Mouse (Mus musculus) hindbrain, embryonic 11.5 days (tissue): ENCODE results near the gene Taf3. TPM values are rescaled to one million over a fixed set of nuclear protein-coding genes. Genes with fewer than 3 reads are reported as not detected.

Experiments
- ATAC-seq: fragments of 200-750 bp; cut with Nextera tagmentation; 2 replicates; pipeline ENCODE4 v1.8.0; 2017; ENCODE audit warnings: mild to moderate bottlenecking, moderate TSS enrichment, moderate library complexity; ENCODE audit not compliant: low FRiP score
- DNase-seq: peaks from one replicate; pipeline ENCODE4 v3.0.0-alpha.2; 2015; ENCODE audit warnings: low spot score
- H3K27ac ChIP-seq: fragments of 300-500 bp; sonication (generic); 2 replicates; pipeline ENCODE4 v1.5.1; 2014; ENCODE audit warnings: mild to moderate bottlenecking, low read depth, low read length
- H3K27me3 ChIP-seq: fragments of 300-500 bp; sonication (generic); 2 replicates; pipeline ENCODE4 v1.6.1; 2014; ENCODE audit warnings: mild to moderate bottlenecking, low read length, moderate library complexity, mixed read lengths; ENCODE audit not compliant: control insufficient read depth, insufficient read depth
- H3K36me3 ChIP-seq: fragments of 300-500 bp; sonication (generic); 2 replicates; pipeline ENCODE4 v1.6.1; 2014; ENCODE audit warnings: mild to moderate bottlenecking, low read length, moderate library complexity, mixed read lengths; ENCODE audit not compliant: control insufficient read depth, insufficient read depth
- H3K4me1 ChIP-seq: fragments of 300-500 bp; sonication (generic); replicated peaks from 2 replicates; pipeline ENCODE4 v1.6.1; 2014; ENCODE audit warnings: low read length, mixed read lengths; ENCODE audit not compliant: control insufficient read depth, insufficient read depth
- H3K4me2 ChIP-seq: fragments of 300-500 bp; sonication (generic); replicated peaks from 2 replicates; pipeline ENCODE4 v1.6.1; 2014; ENCODE audit warnings: mild to moderate bottlenecking, low read depth, low read length
- H3K4me3 ChIP-seq: fragments of 300-500 bp; sonication (generic); 2 replicates; pipeline ENCODE4 v1.5.1; 2014; ENCODE audit warnings: low read depth, low read length
- H3K9ac ChIP-seq: fragments of 300-500 bp; sonication (generic); 2 replicates; pipeline ENCODE4 v1.6.1; 2014; ENCODE audit warnings: low read depth, low read length
- H3K9me3 ChIP-seq: fragments of 300-500 bp; sonication (generic); 2 replicates; pipeline ENCODE4 v1.6.1; 2016; ENCODE audit warnings: low read length; ENCODE audit not compliant: control insufficient read depth
- WGBS: fragments of 180-500 bp; shearing (Covaris S2); extraction: QIAGEN DNeasy Blood & Tissue Kit; methylation state at CpG from one replicate; pipeline ENCODE4 v1.1.7; 2014; 5-methylcytosine and 5-hydroxymethylcytosine counted together
- polyA plus RNA-seq: library from polyadenylated mRNA; unstranded; fragments of >200 nt; fragmentation: Nextera tagmentation; extraction: Ambion mirVana; gene quantifications from 2 replicates; pipeline ENCODE4 v1.2.1, GENCODE M21; 2014

Taf3 gene
- polyA plus RNA-seq, 1 experiment from 2014 or later: 18.9 TPM

DNA sequence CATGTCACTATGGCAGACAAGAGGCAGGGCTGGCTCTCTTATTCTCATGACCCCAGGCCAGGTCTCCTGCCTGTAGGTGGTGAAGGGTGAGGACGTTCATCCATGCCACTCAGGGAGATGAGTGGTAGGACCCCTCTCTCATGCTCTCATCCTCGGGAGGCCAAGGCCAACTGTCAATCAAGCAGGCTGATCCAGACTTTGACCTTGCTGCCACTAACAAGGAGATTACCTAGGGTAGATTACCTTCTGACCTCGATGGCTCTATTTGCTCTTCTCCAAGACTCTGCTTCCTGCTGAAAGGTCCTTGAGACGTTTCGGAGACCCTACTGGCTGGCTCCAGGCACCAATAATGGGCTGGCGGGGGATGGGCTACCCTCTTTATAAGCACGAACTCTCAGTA is 26.1 kb upstream of the Taf3 start:
- no peak for DNase-seq
- H3K27ac ChIP-seq: no peak overlapping the region
- WGBS: 86% methylated on average over 7 of the region's 7 CpGs

GRCm38 (mm10) chr2:10071751-10072150 is 23.4 kb upstream of the Taf3 start:
- Histone ChIP-seq H3K36me3 (no peaks in the 10 kb centered on the region), H3K4me2 (no peak overlapping the region), H3K27ac (no peak overlapping the region), H3K9me3 (no peaks in the 10 kb centered on the region), H3K27me3 (no peaks in the 10 kb centered on the region), H3K4me1 (no peaks in the 10 kb centered on the region), H3K9ac (no peak overlapping the region), H3K4me3 (no peak overlapping the region)
- ATAC-seq (no peak), DNase-seq (no peak)
- 90% methylated on average over 7 of the region's 7 CpGs for WGBS

More for the DNA sequence above, 26.1 kb upstream of the Taf3 start:
- no peak for ATAC-seq
- Histone ChIP-seq H3K27me3 (no peaks in the 10 kb centered on the region), H3K4me2 (no peak overlapping the region), H3K4me1 (no peaks in the 10 kb centered on the region), H3K9me3 (no peaks in the 10 kb centered on the region), H3K36me3 (no peaks in the 10 kb centered on the region), H3K4me3 (no peak overlapping the region), H3K9ac (no peak overlapping the region)

DNA sequence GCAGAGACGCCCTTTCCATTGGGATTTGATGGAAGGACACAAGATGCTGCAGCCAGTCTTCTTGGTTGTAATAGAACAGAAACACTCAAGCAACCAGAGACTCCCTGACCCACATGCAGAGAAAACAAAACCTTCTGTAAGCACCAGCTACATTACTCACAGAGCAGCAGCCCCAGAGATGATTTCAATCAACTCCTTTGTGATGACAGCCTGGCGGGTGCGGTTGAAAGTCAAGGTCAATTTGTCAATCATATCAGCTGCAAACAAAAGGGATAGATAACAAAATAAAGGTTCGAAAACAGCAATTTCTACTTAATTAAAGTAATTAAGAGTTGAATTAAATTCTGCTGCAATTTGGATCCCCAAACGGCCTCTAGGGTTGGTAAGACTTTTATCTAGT is 10.4 kb upstream of the Taf3 start:
- Histone ChIP-seq H3K4me1 (no peaks in the 10 kb centered on the region), H3K9ac (no peak overlapping the region), H3K27ac (no peak overlapping the region), H3K4me3 (no peak overlapping the region), H3K9me3 (no peaks in the 10 kb centered on the region), H3K27me3 (no peaks in the 10 kb centered on the region), H3K4me2 (no peak overlapping the region), H3K36me3 (peaks cover 4% of the 10 kb centered on the region; the same call in 1 of the 2 replicates)
- WGBS: 89% methylated on average over 5 of the region's 5 CpGs
- ATAC-seq (no peak), DNase-seq (no peak)

- no peak overlapping the region for H3K4me3 ChIP-seq
- WGBS: 91% methylated on average over 1 of the region's 1 CpGs
- no peak overlapping the region for H3K9ac ChIP-seq
- H3K4me1 ChIP-seq: no peaks in the 10 kb centered on the region
- DNase-seq (no peak), ATAC-seq (no peak)
- H3K27me3 ChIP-seq: no peaks in the 10 kb centered on the region
- no peaks in the 10 kb centered on the region for H3K36me3 ChIP-seq
- no peak overlapping the region for H3K27ac ChIP-seq
- no peaks in the 10 kb centered on the region for H3K9me3 ChIP-seq
- H3K4me2 ChIP-seq: no peak overlapping the region
Observed at GRCm38 (mm10) chr2:10051996-10052395, 3.6 kb upstream of the Taf3 start.

GRCm38 (mm10) chr2:10050878-10051277 is 2.5 kb upstream of the Taf3 start:
- WGBS: 86% methylated on average over 3 of the region's 3 CpGs
- H3K27ac ChIP-seq: no peak overlapping the region
- no peaks in the 10 kb centered on the region for H3K27me3 ChIP-seq
- no peak for ATAC-seq
- H3K9me3 ChIP-seq: no peaks in the 10 kb centered on the region
- no peaks in the 10 kb centered on the region for H3K36me3 ChIP-seq
- no peak for DNase-seq
- H3K4me2 ChIP-seq: no peak overlapping the region
- H3K4me1 ChIP-seq: no peaks in the 10 kb centered on the region
- no peak overlapping the region for H3K9ac ChIP-seq
- H3K4me3 ChIP-seq: no peak overlapping the region

GRCm38 (mm10) chr2:10049456-10049855 is 1.1 kb upstream of the Taf3 start:
- Histone ChIP-seq H3K4me1 (no peaks in the 10 kb centered on the region), H3K36me3 (no peaks in the 10 kb centered on the region), H3K27ac (no peak overlapping the region), H3K4me2 (peak overlapping the region; percentile 41), H3K9me3 (no peaks in the 10 kb centered on the region), H3K27me3 (no peaks in the 10 kb centered on the region), H3K4me3 (peak overlapping the region; percentile 98), H3K9ac (no peak overlapping the region)
- 18% methylated on average over 10 of the region's 10 CpGs for WGBS
- ATAC-seq (no peak), DNase-seq (no peak)

DNA sequence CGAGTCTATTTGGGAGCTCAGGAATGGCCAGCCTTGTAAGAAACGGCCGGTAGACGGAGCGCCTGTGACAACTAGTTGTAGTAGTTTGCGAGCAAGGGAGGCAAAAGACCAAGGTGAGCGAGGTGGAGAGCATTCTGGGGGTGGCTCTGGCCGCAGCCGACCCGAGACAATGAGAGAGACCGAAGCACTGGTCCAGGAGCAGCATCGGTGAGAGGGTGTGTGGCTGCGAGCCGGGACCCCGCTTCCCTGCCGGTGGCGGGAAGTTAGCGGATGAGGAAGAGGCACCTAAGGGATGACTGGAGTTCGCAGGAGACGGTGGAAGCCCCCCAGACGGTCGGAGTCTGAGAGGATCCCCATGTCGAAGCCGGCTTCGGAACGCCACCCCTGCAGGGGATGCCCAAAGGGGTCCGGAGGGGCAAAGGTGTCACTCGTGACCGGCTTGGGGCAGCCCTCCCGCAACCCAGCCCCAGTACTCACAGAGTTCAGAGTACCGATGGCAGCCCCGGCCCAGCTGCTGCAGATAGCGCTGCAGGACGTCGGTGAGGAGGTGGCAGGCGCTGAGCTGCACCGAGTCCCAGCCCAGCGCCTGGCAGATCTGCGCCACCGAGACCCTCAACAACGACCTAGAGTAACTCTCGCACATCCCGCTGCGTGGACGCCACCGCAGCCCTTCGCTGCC is 499 bp downstream of the Taf3 start:
- no peaks in the 10 kb centered on the region for H3K9me3 ChIP-seq
- ATAC-seq (peak; percentile 82), DNase-seq (peak; percentile 44)
- peak overlapping the region; percentile 58 for H3K4me2 ChIP-seq
- H3K36me3 ChIP-seq: no peaks in the 10 kb centered on the region
- H3K27me3 ChIP-seq: no peaks in the 10 kb centered on the region
- peak overlapping the region; percentile 72 for H3K9ac ChIP-seq
- H3K4me1 ChIP-seq: no peaks in the 10 kb centered on the region
- H3K4me3 ChIP-seq: peak overlapping the region; percentile 98
- 0 out of 2 replicates have a peak overlapping the region, but pooled peaks have one; percentile 7 for H3K27ac ChIP-seq
- WGBS: under 1% methylated on average over 47 of the region's 47 CpGs

DNA sequence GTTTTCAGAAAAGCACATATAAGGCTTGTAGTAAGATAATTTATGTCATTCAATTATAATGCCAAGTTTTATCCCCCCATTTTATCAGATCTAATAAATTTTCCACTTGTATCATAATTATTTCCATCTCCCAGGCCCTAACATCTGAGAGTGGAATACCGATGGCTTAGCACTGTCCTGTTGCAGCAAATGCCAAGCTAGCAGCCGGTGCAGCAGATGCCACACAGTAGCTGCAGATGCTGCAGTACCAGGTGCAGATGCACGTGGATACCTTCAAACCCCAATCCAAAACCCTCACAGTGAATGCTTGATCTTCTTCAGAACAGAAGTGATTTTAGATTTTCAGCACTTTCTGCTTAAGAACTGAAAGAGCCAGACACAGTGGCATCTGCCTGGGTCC is 13.4 kb downstream of the Taf3 start:
- WGBS: 92% methylated on average over 3 of the region's 3 CpGs
- Histone ChIP-seq H3K27ac (no peak overlapping the region), H3K4me3 (no peak overlapping the region), H3K9ac (no peak overlapping the region), H3K4me1 (no peaks in the 10 kb centered on the region), H3K36me3 (no peaks in the 10 kb centered on the region), H3K9me3 (no peaks in the 10 kb centered on the region), H3K4me2 (no peak overlapping the region), H3K27me3 (no peaks in the 10 kb centered on the region)
- ATAC-seq: no peak
- DNase-seq: no peak

- Histone ChIP-seq H3K4me3 (no peak overlapping the region), H3K4me1 (no peaks in the 10 kb centered on the region), H3K36me3 (no peaks in the 10 kb centered on the region), H3K27ac (no peak overlapping the region), H3K27me3 (no peaks in the 10 kb centered on the region), H3K9ac (no peak overlapping the region), H3K9me3 (no peaks in the 10 kb centered on the region), H3K4me2 (no peak overlapping the region)
- no peak for DNase-seq
- ATAC-seq: no peak
- WGBS: 74% methylated on average over 4 of the region's 4 CpGs
Observed at GRCm38 (mm10) chr2:10033684-10034083, 14.7 kb downstream of the Taf3 start.
